Mouse (Mus musculus) liver, embryonic 16.5 days (tissue): ENCODE measurements around the gene Hexa. TPM values are rescaled to one million over a fixed set of nuclear protein-coding genes. Genes with fewer than 3 reads are reported as not detected.

Source experiments
- ATAC-seq: fragments of 200-750 bp; cut with Nextera tagmentation; 2 replicates; pipeline ENCODE4 v1.8.0; 2017; ENCODE audit warnings: low read depth, mild to moderate bottlenecking, moderate number of reproducible peaks, moderate library complexity
- H3K27ac ChIP-seq: fragments of 300-500 bp; sonication (generic); 2 replicates; pipeline ENCODE4 v1.5.1; 2014; ENCODE audit warnings: mild to moderate bottlenecking, low read length
- H3K27me3 ChIP-seq: fragments of 300-500 bp; sonication (generic); 2 replicates; pipeline ENCODE4 v1.6.1; 2014; ENCODE audit warnings: low read depth, low read length, mixed read lengths; ENCODE audit not compliant: control insufficient read depth, insufficient read depth
- H3K36me3 ChIP-seq: fragments of 300-500 bp; sonication (generic); 2 replicates; pipeline ENCODE4 v1.6.1; 2014; ENCODE audit warnings: mild to moderate bottlenecking; ENCODE audit not compliant: control insufficient read depth, insufficient read depth
- H3K4me1 ChIP-seq: fragments of 300-500 bp; sonication (generic); 2 replicates; pipeline ENCODE4 v1.6.1; 2014; ENCODE audit warnings: low read depth, low read length, mixed read lengths; ENCODE audit not compliant: control insufficient read depth
- H3K4me2 ChIP-seq: fragments of 300-500 bp; sonication (generic); 2 replicates; pipeline ENCODE4 v1.6.1; 2014; ENCODE audit warnings: low read depth, low read length, mixed read lengths
- H3K4me3 ChIP-seq: fragments of 300-500 bp; sonication (generic); 2 replicates; pipeline ENCODE4 v1.5.1; 2014; ENCODE audit warnings: low read depth, mild to moderate bottlenecking, low read length
- H3K9ac ChIP-seq: fragments of 300-500 bp; sonication (generic); 2 replicates; pipeline ENCODE4 v1.6.1; 2014; ENCODE audit warnings: low read depth, low read length
- H3K9me3 ChIP-seq: fragments of 300-500 bp; sonication (generic); replicated peaks from 2 replicates; pipeline ENCODE4 v1.6.1; 2016; ENCODE audit warnings: low read length; ENCODE audit not compliant: control insufficient read depth
- WGBS: fragments of 180-500 bp; shearing (Covaris S2); extraction: QIAGEN DNeasy Blood & Tissue Kit; methylation state at CpG from one replicate; pipeline ENCODE4 v1.1.7; 2014; ENCODE audit not compliant: insufficient replicate concordance; 5-methylcytosine and 5-hydroxymethylcytosine counted together
- polyA plus RNA-seq: library from polyadenylated mRNA; unstranded; fragments of >200 nt; fragmentation: Nextera tagmentation; extraction: Ambion mirVana; gene quantifications from 2 replicates; pipeline ENCODE4 v1.2.1, GENCODE M21; 2015

Hexa gene
- polyA plus RNA-seq = 35.4 and 38.7 TPM in 2 replicates

DNA sequence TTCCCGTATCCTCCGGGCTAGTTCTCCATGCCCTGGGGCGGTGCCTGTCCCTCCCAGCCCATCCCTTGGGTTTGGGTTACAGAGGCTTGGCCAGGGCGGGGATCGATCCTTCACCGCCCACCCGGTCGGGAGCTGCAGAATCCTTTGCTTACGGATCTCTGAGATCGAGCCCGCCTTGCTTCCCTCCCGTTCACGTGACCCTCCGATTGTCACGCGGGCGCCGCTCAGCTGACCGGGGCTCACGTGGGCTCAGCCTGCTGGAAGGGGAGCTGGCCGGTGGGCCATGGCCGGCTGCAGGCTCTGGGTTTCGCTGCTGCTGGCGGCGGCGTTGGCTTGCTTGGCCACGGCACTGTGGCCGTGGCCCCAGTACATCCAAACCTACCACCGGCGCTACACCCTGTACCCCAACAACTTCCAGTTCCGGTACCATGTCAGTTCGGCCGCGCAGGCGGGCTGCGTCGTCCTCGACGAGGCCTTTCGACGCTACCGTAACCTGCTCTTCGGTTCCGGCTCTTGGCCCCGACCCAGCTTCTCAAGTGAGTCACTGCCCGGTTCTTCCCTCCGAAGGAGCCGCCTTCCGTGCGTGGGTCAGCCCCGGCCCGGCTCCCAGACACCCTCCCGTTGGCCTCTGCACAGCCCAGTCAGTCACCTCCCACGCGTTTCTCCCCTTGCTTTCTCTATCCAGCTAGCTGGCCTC, at the start of gene Hexa, which contains the start of gene Tmem202:
Gene Hexa, plus strand, starts transcription at position 100 of the 697 bp plus-strand sequence.
Gene Tmem202, minus strand, starts transcription at position 407 of the 697 bp plus-strand sequence.
- Histone ChIP-seq H3K9ac (peak within 1 kb of the TSS; percentile 61), H3K36me3 (no peaks in the 10 kb centered on the region), H3K9me3 (no peaks in the 10 kb centered on the region), H3K4me3 (peak within 1 kb of the TSS; percentile 65), H3K27ac (no peak within 1 kb of the TSS; the same call in 1 of the 2 replicates), H3K4me1 (no peaks in the 10 kb centered on the region; the same call in 1 of the 2 replicates), H3K4me2 (peak within 1 kb of the TSS; percentile 84), H3K27me3 (no peaks in the 10 kb centered on the region; the same call in 1 of the 2 replicates)
- peak; percentile 69 for ATAC-seq
- 1% methylated on average over 55 of the region's 55 CpGs for WGBS

DNA sequence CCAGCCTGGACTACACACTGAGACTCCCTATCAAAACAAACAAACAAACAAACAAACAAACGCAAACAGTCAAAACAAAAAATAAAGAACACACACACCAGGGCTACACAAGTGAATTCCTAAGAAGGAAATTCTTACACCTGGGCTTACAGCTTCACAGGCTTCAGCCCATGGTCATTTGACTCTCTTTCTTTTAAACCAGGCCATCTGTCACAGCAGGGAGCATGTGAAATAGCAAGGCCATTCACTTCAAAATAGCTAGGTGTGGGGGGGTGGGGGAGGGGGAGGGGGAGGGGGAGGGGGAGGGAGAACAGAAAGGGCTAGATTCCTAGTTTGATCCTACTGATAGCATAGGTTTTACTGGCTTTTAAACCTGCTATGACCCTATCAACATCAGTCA, 31.2 kb upstream of the Hexa start:
- Histone ChIP-seq H3K9ac (no peak overlapping the region), H3K4me3 (no peak overlapping the region), H3K4me1 (no peaks in the 10 kb centered on the region), H3K4me2 (no peak overlapping the region), H3K36me3 (no peaks in the 10 kb centered on the region), H3K27me3 (no peaks in the 10 kb centered on the region), H3K9me3 (no peaks in the 10 kb centered on the region), H3K27ac (no peak overlapping the region)
- no peak for ATAC-seq
- 34% methylated on average over 1 of the region's 1 CpGs for WGBS

DNA sequence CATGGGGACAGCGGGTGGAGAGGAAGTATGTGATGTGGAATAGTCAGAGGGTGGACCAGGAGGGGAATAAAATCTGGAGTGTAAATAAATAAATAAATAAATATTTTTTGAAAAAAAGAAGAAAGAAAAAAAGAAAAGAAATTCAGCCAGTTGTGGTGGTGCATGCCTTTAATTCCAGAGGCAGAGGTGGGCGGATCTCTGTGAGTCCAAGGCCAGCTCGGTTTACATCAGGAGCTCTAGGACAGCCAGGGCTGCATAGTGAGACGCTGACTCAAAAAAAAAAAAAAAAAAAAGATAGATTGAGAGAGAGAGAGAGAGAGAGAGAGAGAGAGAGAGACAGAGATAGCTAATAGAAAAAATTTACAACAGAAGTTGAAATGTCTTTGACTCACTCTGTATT, 27.0 kb upstream of the Hexa start:
- H3K36me3 ChIP-seq = no peaks in the 10 kb centered on the region
- no peak overlapping the region for H3K4me3 ChIP-seq
- no peak overlapping the region for H3K9ac ChIP-seq
- no peaks in the 10 kb centered on the region for H3K9me3 ChIP-seq
- no peaks in the 10 kb centered on the region; the same call in 1 of the 2 replicates for H3K27me3 ChIP-seq
- 61% methylated on average over 4 of the region's 4 CpGs for WGBS
- no peak overlapping the region for H3K27ac ChIP-seq
- no peak overlapping the region for H3K4me2 ChIP-seq
- H3K4me1 ChIP-seq = no peaks in the 10 kb centered on the region
- no peak for ATAC-seq

DNA sequence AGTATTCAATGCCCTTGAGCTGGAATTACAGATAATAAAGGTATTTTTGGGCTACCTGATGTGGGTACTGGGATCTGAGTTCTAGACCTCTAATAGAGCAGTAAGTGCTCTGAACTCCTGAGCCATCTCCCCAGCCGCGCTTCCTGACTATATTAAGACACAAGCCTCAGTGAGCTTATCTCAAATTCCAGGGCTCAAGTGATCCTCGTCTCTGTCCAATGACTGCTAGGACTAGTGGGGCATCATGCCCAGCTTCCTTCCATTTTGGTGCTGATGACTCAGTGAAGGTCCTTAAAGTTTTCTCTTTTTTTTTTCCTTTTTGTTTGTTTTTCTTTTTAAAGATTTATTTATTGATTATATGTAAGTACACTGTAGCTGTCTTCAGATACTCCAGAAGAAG, 24.3 kb upstream of the Hexa start:
- WGBS = 18% methylated on average over 3 of the region's 3 CpGs

DNA sequence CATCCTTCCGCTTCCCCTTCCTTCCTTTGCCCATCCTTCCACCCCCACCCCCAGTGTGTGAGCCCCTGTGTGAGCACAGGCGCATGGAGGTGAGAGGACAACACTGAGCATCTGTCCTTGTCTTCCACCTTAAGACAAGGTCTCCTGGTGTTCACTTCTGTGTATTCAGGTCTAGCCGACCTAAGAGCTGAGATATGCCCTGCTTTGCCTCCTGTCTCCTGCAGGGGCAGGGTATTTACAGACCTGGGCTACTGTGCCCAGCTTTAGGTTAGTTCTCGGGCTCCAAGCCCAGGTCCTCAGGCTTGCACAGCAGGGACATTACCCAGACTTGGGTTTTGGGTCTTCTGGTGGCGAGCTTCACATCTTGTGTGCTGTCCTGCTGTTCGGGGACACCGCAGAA, 22.2 kb upstream of the Hexa start:
- Histone ChIP-seq H3K27me3 (no peaks in the 10 kb centered on the region; the same call in 1 of the 2 replicates), H3K4me3 (no peak overlapping the region), H3K9me3 (no peaks in the 10 kb centered on the region), H3K36me3 (no peaks in the 10 kb centered on the region), H3K4me1 (no peaks in the 10 kb centered on the region), H3K4me2 (no peak overlapping the region), H3K27ac (no peak overlapping the region), H3K9ac (no peak overlapping the region)
- WGBS = 43% methylated on average over 7 of the region's 7 CpGs
- no peak for ATAC-seq

More for the DNA sequence above, 24.3 kb upstream of the Hexa start:
- no peak overlapping the region for H3K4me3 ChIP-seq
- no peaks in the 10 kb centered on the region; the same call in 1 of the 2 replicates for H3K27me3 ChIP-seq
- no peak overlapping the region for H3K27ac ChIP-seq
- H3K9me3 ChIP-seq = no peaks in the 10 kb centered on the region
- H3K36me3 ChIP-seq = no peaks in the 10 kb centered on the region
- no peaks in the 10 kb centered on the region for H3K4me1 ChIP-seq
- H3K9ac ChIP-seq = no peak overlapping the region
- no peak for ATAC-seq
- no peak overlapping the region for H3K4me2 ChIP-seq

DNA sequence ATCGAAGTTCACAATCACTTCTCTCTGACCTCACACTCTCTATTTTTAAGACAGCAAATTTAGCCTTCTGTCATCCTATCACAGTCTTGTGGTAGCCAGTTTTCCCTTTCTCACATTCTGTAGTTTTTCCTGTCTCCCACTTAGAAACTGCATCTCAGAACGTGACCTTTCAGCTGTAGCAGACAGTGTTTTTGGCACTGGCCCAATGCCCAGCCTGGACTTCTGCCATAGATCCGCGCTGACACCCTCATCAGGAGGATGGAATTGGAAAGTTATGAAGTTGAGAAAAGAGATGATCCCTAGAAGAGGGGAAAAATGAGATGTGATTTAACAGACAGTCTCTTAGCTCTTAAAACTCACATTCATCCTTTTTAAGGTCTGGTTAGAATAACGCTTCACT, 20.4 kb upstream of the Hexa start:
- H3K27me3 ChIP-seq = no peaks in the 10 kb centered on the region; the same call in 1 of the 2 replicates
- H3K27ac ChIP-seq = no peak overlapping the region
- no peaks in the 10 kb centered on the region for H3K36me3 ChIP-seq
- no peak for ATAC-seq
- H3K4me1 ChIP-seq = no peaks in the 10 kb centered on the region; the same call in 1 of the 2 replicates
- H3K4me2 ChIP-seq = no peak overlapping the region
- WGBS = 62% methylated on average over 5 of the region's 5 CpGs
- no peaks in the 10 kb centered on the region for H3K9me3 ChIP-seq
- H3K4me3 ChIP-seq = no peak overlapping the region
- H3K9ac ChIP-seq = no peak overlapping the region

DNA sequence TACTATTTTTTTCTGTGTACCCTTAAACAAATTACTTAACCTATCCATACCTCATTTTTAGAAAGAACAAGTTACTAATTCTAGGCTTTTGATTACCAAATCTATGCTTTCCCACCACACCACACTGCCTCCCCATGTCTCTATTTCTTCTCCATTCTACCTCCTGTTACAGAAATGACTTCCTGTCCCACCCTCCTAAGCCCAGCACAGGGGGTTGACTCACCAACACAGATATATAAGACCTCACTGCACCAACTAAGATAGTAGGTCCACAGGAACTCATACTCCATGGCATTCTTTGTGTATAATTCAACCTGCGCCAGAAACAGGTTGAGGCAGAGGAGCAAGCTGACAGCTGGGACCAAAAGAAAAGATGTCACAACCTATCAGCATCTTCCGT, 19.9 kb upstream of the Hexa start:
- H3K27me3 ChIP-seq = no peaks in the 10 kb centered on the region; the same call in 1 of the 2 replicates
- no peak overlapping the region for H3K27ac ChIP-seq
- no peaks in the 10 kb centered on the region for H3K9me3 ChIP-seq
- WGBS = 53% methylated on average over 2 of the region's 2 CpGs
- H3K4me2 ChIP-seq = no peak overlapping the region
- H3K4me3 ChIP-seq = no peak overlapping the region
- no peak overlapping the region for H3K9ac ChIP-seq
- no peaks in the 10 kb centered on the region; the same call in 1 of the 2 replicates for H3K4me1 ChIP-seq
- ATAC-seq = no peak
- H3K36me3 ChIP-seq = no peaks in the 10 kb centered on the region

DNA sequence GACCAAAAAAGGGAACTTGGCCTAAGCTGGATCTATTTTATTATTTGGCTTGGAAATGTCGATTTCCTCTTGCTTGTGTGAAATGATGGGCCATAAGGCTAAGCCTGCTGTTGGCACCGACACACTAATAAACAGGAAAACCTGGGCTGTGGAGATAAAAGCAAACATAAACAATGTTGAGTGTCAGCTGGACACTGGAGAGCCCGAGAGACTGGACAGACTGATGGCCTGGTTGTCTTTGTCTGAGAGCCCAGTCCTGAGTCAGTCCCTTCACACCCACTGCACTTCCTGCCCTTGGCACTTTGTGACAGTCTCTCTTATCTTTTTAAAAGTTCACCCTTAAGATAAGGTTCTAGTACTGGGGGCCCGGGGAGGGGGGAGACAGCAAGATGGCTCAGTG, 16.4 kb upstream of the Hexa start:
- no peak overlapping the region for H3K27ac ChIP-seq
- no peak overlapping the region for H3K4me3 ChIP-seq
- H3K4me1 ChIP-seq = no peaks in the 10 kb centered on the region; the same call in 1 of the 2 replicates
- no peak overlapping the region for H3K4me2 ChIP-seq
- no peaks in the 10 kb centered on the region for H3K36me3 ChIP-seq
- no peaks in the 10 kb centered on the region for H3K9me3 ChIP-seq
- no peaks in the 10 kb centered on the region for H3K27me3 ChIP-seq
- WGBS = 21% methylated on average over 4 of the region's 4 CpGs
- no peak for ATAC-seq
- H3K9ac ChIP-seq = no peak overlapping the region

DNA sequence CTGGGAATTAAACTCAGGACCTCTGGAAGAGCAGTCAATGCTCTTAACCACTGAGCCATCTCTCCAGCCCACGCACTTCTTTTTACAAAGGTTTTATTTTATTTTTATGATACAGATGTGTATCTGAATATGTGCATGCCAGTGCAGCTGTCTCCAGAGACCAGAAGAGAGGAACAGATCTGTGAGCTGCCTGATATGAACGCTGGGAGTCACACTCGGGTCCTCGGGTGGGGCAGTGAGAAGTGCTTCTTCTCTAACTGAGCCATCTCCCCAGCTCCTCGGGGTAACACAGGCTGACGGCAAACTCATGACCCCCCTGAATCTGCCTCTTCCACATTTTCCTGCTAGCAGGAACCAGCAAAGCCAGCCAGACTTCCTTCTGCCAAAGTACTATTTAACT, 12.6 kb upstream of the Hexa start:
- H3K27me3 ChIP-seq = no peaks in the 10 kb centered on the region
- no peak for ATAC-seq
- H3K9ac ChIP-seq = no peak overlapping the region
- H3K27ac ChIP-seq = no peak overlapping the region
- no peaks in the 10 kb centered on the region for H3K36me3 ChIP-seq
- no peaks in the 10 kb centered on the region; the same call in 1 of the 2 replicates for H3K4me1 ChIP-seq
- WGBS = 21% methylated on average over 6 of the region's 6 CpGs
- H3K9me3 ChIP-seq = no peaks in the 10 kb centered on the region
- H3K4me2 ChIP-seq = no peak overlapping the region
- no peak overlapping the region for H3K4me3 ChIP-seq
